Mouse (Mus musculus) kidney, postnatal 0 days (tissue): ENCODE data around the gene Cpsf3. TPM values are rescaled to one million over a fixed set of nuclear protein-coding genes. Genes with fewer than 3 reads are reported as not detected.

Experiments
- ATAC-seq: fragments of 200-750 bp; cut with Nextera tagmentation; replicated peaks from 2 replicates; pipeline ENCODE4 v1.8.0; 2017; ENCODE audit warnings: low read depth, moderate number of reproducible peaks, moderate TSS enrichment, moderate library complexity; ENCODE audit not compliant: low FRiP score
- DNase-seq: peaks from one replicate; pipeline ENCODE4 v3.0.0-alpha.2; 2016; ENCODE audit warnings: low spot score
- H3K27ac ChIP-seq: fragments of 300-500 bp; sonication (generic); 2 replicates; pipeline ENCODE4 v1.5.1; 2014; ENCODE audit warnings: mild to moderate bottlenecking
- H3K27me3 ChIP-seq: fragments of 300-500 bp; sonication (generic); 2 replicates; pipeline ENCODE4 v1.6.1; 2014; ENCODE audit warnings: low read length, mixed read lengths; ENCODE audit not compliant: insufficient read depth
- H3K36me3 ChIP-seq: fragments of 300-500 bp; sonication (generic); 2 replicates; pipeline ENCODE4 v1.6.1; 2014; ENCODE audit warnings: low read length, mixed read lengths; ENCODE audit not compliant: insufficient read depth
- H3K4me1 ChIP-seq: fragments of 300-500 bp; sonication (generic); replicated peaks from 2 replicates; pipeline ENCODE4 v1.6.1; 2014; ENCODE audit warnings: antibody characterized with exemption, low read length, mixed read lengths; ENCODE audit not compliant: insufficient read depth
- H3K4me2 ChIP-seq: fragments of 300-500 bp; sonication (generic); 2 replicates; pipeline ENCODE4 v1.6.1; 2014; ENCODE audit warnings: mild to moderate bottlenecking, low read length, moderate library complexity, mixed read lengths
- H3K4me3 ChIP-seq: fragments of 300-500 bp; sonication (generic); replicated peaks from 2 replicates; pipeline ENCODE4 v1.5.1; 2014; ENCODE audit warnings: low read depth, low read length
- H3K9ac ChIP-seq: fragments of 300-500 bp; sonication (generic); 2 replicates; pipeline ENCODE4 v1.6.1; 2014; ENCODE audit warnings: low read depth, low read length
- H3K9me3 ChIP-seq: fragments of 300-500 bp; sonication (generic); replicated peaks from 2 replicates; pipeline ENCODE4 v1.6.1; 2016; ENCODE audit warnings: low read length, inconsistent platforms, mixed read lengths
- CTCF ChIP-seq: IDR thresholded peaks from 2 replicates; pipeline ENCODE4 v1.5.1; 2016; ENCODE audit warnings: antibody characterized with exemption, low read depth, mild to moderate bottlenecking, moderate library complexity
- WGBS: fragments of 180-500 bp; shearing (Covaris S2); extraction: QIAGEN DNeasy Blood & Tissue Kit; methylation state at CpG from one replicate; pipeline ENCODE4 v1.1.7; 2014; 5-methylcytosine and 5-hydroxymethylcytosine counted together
- polyA plus RNA-seq: library from polyadenylated mRNA; unstranded; fragments of >200 nt; fragmentation: Nextera tagmentation; extraction: Ambion mirVana; gene quantifications from 2 replicates; pipeline ENCODE4 v1.2.1, GENCODE M21; 2015

Cpsf3 gene
- polyA plus RNA-seq, 1 experiment from 2014 or later: 81.0 TPM

DNA sequence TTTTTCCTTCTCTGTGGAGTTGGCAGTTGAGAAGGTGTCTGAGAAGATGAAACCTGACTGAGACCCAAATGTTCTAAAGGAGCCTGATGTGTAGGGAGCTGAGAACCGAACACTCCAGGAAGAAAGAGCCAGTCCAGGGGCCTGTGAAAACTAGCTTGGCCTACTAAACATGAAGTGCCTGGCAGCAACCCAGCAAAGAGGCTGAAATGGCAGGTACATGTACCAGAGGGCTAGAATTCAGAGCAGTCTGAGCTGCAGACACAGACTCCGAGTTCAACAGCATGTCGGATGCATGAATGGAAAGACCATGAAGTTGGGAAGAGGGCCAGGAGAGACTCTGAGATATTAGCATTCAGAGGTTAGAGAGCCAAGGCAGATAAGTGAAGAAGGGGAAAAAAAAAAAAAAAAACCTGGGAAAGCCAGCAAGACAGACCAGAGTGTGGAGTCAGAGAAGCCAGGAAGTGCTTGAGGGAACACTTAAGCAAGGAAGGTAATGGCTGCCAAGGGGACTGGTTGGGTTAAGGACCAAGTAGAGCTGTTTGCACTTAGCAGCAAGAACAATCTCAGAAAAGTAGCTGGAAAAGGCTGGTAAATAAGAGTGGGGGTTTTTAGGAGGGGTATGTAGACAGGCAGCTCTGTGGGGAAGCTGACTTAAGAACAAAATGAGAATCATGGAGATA, 3.7 kb downstream of the Cpsf3 start:
- no peaks in the 10 kb centered on the region for H3K9me3 ChIP-seq
- peaks cover 21% of the 10 kb centered on the region for H3K36me3 ChIP-seq
- H3K9ac ChIP-seq: no peak overlapping the region
- H3K4me1 ChIP-seq: peaks cover 11% of the 10 kb centered on the region
- TF ChIP-seq CTCF: no peak
- DNase-seq: no peak
- H3K27ac ChIP-seq: no peak overlapping the region
- H3K4me2 ChIP-seq: no peak overlapping the region
- no peak overlapping the region for H3K4me3 ChIP-seq
- WGBS: 94% methylated on average over 3 of the region's 3 CpGs
- ATAC-seq: no peak
- no peaks in the 10 kb centered on the region for H3K27me3 ChIP-seq

DNA sequence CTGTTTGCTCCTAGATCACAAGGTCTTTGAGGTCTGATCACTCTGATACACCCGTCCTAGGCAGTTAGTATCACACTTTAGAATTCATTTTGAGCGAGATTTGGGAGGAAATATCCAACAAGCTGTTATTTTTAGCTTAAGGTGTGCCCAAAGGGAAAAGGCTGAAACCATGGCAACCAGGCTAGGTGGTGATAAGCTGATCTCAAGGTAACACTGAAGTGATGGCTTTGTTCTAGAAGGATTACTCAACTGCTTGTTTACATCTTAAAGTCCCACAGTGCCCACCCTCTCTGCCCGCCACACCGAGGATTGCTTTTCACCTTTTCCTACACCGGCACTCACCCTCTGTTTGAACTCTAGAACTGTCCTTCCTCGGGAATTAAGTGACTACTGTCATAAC, 4.5 kb downstream of the Cpsf3 start:
- ATAC-seq: no peak

DNA sequence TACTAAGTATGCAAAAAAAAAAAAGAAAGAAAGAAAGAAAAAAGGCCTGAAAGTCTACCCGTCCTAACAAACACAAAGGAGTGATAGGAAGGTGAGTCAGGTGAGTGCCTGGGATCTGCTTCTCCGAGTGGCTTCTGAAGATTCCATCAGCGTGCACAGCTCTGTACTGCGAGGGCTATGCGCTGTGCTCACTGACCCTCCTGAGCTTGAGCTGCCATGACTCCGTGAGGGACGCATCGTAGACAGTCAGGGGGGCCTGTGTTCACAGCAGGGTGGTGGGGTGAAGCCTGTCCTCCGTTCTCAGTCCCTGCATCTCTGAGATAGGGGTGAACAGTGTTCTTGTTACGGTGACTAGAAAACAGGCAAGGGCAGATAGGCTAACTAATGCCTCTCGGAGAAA, 13.7 kb downstream of the Cpsf3 start:
- 95% methylated on average over 11 of the region's 11 CpGs for WGBS
- ATAC-seq (no peak), DNase-seq (no peak)
- peaks cover 73% of the 10 kb centered on the region for H3K36me3 ChIP-seq
- no peaks in the 10 kb centered on the region for H3K9me3 ChIP-seq
- H3K4me3 ChIP-seq: no peak overlapping the region
- no peaks in the 10 kb centered on the region for H3K4me1 ChIP-seq
- no peak overlapping the region for H3K27ac ChIP-seq
- no peak overlapping the region for H3K4me2 ChIP-seq
- H3K9ac ChIP-seq: no peak overlapping the region
- no peak for TF ChIP-seq CTCF
- no peaks in the 10 kb centered on the region for H3K27me3 ChIP-seq

More for the DNA sequence above, 4.5 kb downstream of the Cpsf3 start:
- Histone ChIP-seq H3K4me3 (no peak overlapping the region), H3K27me3 (no peaks in the 10 kb centered on the region), H3K4me1 (peaks cover 11% of the 10 kb centered on the region), H3K36me3 (peaks cover 29% of the 10 kb centered on the region), H3K27ac (no peak overlapping the region), H3K9me3 (no peaks in the 10 kb centered on the region), H3K4me2 (no peak overlapping the region), H3K9ac (no peak overlapping the region)
- DNase-seq: no peak
- 82% methylated on average over 6 of the region's 6 CpGs for WGBS
- TF ChIP-seq CTCF: no peak

DNA sequence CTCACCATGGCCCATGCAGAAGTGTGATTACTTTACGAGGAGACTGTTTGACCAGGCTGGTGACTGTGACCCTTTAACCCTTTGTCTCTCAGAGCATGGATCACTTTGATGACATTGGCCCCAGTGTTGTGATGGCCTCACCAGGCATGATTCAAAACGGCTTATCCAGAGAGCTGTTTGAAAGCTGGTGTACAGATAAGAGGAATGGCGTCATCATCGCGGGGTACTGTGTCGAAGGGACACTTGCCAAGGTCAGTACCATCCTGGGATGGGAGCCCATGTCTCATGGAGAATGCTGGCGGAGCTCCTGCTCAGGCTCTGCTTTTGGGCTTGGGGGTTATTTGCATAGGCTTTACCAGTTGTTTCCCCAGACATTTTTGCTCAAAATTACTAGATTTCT, 16.1 kb downstream of the Cpsf3 start:
- no peaks in the 10 kb centered on the region for H3K27me3 ChIP-seq
- ATAC-seq (no peak), DNase-seq (no peak)
- no peak overlapping the region for H3K9ac ChIP-seq
- H3K27ac ChIP-seq: peak overlapping the region; percentile 60; the same call in 1 of the 2 replicates
- H3K36me3 ChIP-seq: peaks cover 60% of the 10 kb centered on the region
- no peak for TF ChIP-seq CTCF
- H3K4me2 ChIP-seq: no peak overlapping the region
- H3K9me3 ChIP-seq: no peaks in the 10 kb centered on the region
- H3K4me3 ChIP-seq: no peak overlapping the region
- H3K4me1 ChIP-seq: no peaks in the 10 kb centered on the region
- 88% methylated on average over 7 of the region's 7 CpGs for WGBS

DNA sequence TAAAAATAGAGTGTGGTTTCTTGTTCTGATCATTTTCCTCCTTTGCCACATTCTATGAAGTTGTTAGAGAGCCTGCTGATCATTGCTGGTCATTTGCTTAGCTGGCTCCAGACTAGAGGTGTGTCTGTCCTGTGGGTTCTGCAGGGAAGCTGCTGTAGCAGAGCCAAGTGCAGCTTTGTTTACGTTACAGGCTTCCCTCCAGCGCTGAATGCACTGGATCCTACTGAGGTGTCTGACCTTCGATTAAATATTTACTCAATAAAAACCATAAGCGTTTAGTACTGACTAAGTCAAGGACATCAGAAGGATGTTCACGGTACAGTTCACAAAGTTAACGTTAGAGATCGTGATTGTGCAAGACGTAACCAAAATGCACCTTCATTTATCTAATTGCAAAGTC, 16.7 kb downstream of the Cpsf3 start:
- no peaks in the 10 kb centered on the region for H3K9me3 ChIP-seq
- H3K4me3 ChIP-seq: no peak overlapping the region
- no peaks in the 10 kb centered on the region for H3K27me3 ChIP-seq
- H3K27ac ChIP-seq: peak overlapping the region; percentile 60; the same call in 1 of the 2 replicates
- no peak for TF ChIP-seq CTCF
- H3K4me2 ChIP-seq: no peak overlapping the region
- no peaks in the 10 kb centered on the region for H3K4me1 ChIP-seq
- DNase-seq (peak; percentile 23), ATAC-seq (peak; percentile 82)
- peaks cover 60% of the 10 kb centered on the region for H3K36me3 ChIP-seq
- 69% methylated on average over 8 of the region's 8 CpGs for WGBS
- H3K9ac ChIP-seq: no peak overlapping the region

DNA sequence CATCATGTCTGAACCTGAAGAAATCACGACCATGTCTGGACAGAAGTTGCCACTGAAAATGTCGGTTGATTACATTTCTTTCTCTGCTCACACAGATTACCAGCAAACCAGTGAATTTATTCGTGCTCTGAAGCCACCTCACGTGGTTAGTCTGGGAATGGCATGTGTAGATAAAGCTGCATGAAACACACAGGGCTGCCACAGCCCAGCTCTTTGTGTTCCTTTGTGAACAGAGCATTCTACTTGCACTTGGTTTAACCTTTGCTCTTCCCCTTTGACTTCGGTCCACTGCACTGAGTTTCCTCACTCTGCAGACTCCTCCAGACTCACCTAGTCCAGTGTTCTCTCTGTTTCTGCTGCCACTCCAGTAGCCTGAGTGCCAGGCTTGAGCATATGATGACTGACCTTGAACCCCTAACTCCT, 17.2 kb downstream of the Cpsf3 start:
- peaks cover 58% of the 10 kb centered on the region for H3K36me3 ChIP-seq

More for the DNA sequence above, 17.2 kb downstream of the Cpsf3 start:
- Histone ChIP-seq H3K9ac (no peak overlapping the region), H3K4me2 (no peak overlapping the region), H3K4me1 (no peaks in the 10 kb centered on the region), H3K9me3 (no peaks in the 10 kb centered on the region), H3K4me3 (no peak overlapping the region), H3K27ac (peak overlapping the region; percentile 60), H3K27me3 (no peaks in the 10 kb centered on the region)
- peak; percentile 90 for ATAC-seq
- peak; percentile 36 for DNase-seq
- WGBS: 77% methylated on average over 5 of the region's 5 CpGs
- TF ChIP-seq CTCF: no peak
